Mouse (Mus musculus): ENCODE measurements around the gene Olfr320.

- TF ChIP-seq POLR2A (IDR thresholded peaks at IDR 0.05; ENCODE audit: borderline replicate concordance, insufficient read depth, low read length) (no peak), CTCF (IDR thresholded peaks at IDR 0.05; ENCODE audit: borderline replicate concordance, insufficient read depth, low read depth, low read length) (no peak)
Measured at GRCm38 (mm10) chr11:58733372-58733771, 52.5 kb downstream of the Olfr320 start.
